Comparison of ENCODE assay signal across 22 mouse cellular contexts in genomic region chr3:27494066-27494465, GRCm38 (mm10).
"Had no signal": no experiment of that assay in that cellular context is flagged by ENCODE, and none has a peak within 500 bp of the region (broad histone marks: within the 10 kb centered on the region; RNA-seq: fewer than 3 reads in every experiment).

No protein-coding gene starts in this region.

- H3K9ac ChIP-seq: kidney, embryonic 15.5 days; limb, embryonic 12.5 days; limb, embryonic 15.5 days; liver, embryonic 14.5 days; liver, postnatal 0 days; lung, embryonic 15.5 days; midbrain, embryonic 12.5 days; midbrain, embryonic 15.5 days; neural tube, embryonic 12.5 days; neural tube, embryonic 15.5 days had no signal

- H3K27ac ChIP-seq: kidney, embryonic 15.5 days; left cerebral cortex, adult 2 months; limb, embryonic 12.5 days; limb, embryonic 15.5 days; liver, embryonic 14.5 days; lung, embryonic 15.5 days; macrophage; midbrain, embryonic 12.5 days; midbrain, embryonic 15.5 days; neural tube, embryonic 12.5 days; neural tube, embryonic 15.5 days had no signal

- ATAC-seq: liver, postnatal 0 days; midbrain, embryonic 15.5 days had no signal

- H3K27me3 ChIP-seq: kidney, embryonic 15.5 days; limb, embryonic 12.5 days; limb, embryonic 15.5 days; lung, embryonic 15.5 days; midbrain, embryonic 12.5 days; midbrain, embryonic 15.5 days; neural tube, embryonic 12.5 days; neural tube, embryonic 15.5 days had no signal

- H3K4me1 ChIP-seq: kidney, embryonic 15.5 days; limb, embryonic 12.5 days; limb, embryonic 15.5 days; lung, embryonic 15.5 days had no signal

- H3K4me3 ChIP-seq: kidney, embryonic 15.5 days; left cerebral cortex, adult 2 months; limb, embryonic 12.5 days; limb, embryonic 15.5 days; lung, embryonic 15.5 days; midbrain, embryonic 12.5 days; midbrain, embryonic 15.5 days; neural tube, embryonic 12.5 days; neural tube, embryonic 15.5 days had no signal

- H3K9me3 ChIP-seq: kidney, embryonic 15.5 days; limb, embryonic 12.5 days; limb, embryonic 15.5 days; lung, embryonic 15.5 days; midbrain, embryonic 12.5 days; midbrain, embryonic 15.5 days; neural tube, embryonic 12.5 days; neural tube, embryonic 15.5 days had no signal

- H3K4me2 ChIP-seq: kidney, embryonic 15.5 days; limb, embryonic 12.5 days; limb, embryonic 15.5 days; liver, embryonic 11.5 days; lung, embryonic 15.5 days; midbrain, embryonic 12.5 days; midbrain, embryonic 15.5 days; neural tube, embryonic 12.5 days; neural tube, embryonic 15.5 days had no signal

- DNase-seq: kidney, adult 8-10 months; kidney, postnatal 10 days; kidney, postnatal 36 days; layer of hippocampus, postnatal 36 days; left cerebral cortex, postnatal 4 days; liver, postnatal 0 days; right cerebral cortex, adult 18-20 months; right cerebral cortex, postnatal 14 days; thymus, adult 18-20 months; thymus, postnatal 4 days had no signal

- H3K36me3 ChIP-seq: midbrain, embryonic 15.5 days; neural tube, embryonic 15.5 days had no signal
